Mouse (Mus musculus) megakaryocyte-erythroid progenitor cell, adult 5 weeks (primary cell): ENCODE measurements around the gene Coro7. TPM values are rescaled to one million over a fixed set of nuclear protein-coding genes. Genes with fewer than 3 reads are reported as not detected.

ENCODE experiments used
- polyA plus RNA-seq: library from polyadenylated mRNA; stranded (reverse); fragments of >175 nt; gene quantifications from 2 replicates; pipeline ENCODE4 v1.2.3, GENCODE M21; 2012

The Coro7 gene
- polyA plus RNA-seq, result 391 and 400 TPM in 2 replicates

DNA sequence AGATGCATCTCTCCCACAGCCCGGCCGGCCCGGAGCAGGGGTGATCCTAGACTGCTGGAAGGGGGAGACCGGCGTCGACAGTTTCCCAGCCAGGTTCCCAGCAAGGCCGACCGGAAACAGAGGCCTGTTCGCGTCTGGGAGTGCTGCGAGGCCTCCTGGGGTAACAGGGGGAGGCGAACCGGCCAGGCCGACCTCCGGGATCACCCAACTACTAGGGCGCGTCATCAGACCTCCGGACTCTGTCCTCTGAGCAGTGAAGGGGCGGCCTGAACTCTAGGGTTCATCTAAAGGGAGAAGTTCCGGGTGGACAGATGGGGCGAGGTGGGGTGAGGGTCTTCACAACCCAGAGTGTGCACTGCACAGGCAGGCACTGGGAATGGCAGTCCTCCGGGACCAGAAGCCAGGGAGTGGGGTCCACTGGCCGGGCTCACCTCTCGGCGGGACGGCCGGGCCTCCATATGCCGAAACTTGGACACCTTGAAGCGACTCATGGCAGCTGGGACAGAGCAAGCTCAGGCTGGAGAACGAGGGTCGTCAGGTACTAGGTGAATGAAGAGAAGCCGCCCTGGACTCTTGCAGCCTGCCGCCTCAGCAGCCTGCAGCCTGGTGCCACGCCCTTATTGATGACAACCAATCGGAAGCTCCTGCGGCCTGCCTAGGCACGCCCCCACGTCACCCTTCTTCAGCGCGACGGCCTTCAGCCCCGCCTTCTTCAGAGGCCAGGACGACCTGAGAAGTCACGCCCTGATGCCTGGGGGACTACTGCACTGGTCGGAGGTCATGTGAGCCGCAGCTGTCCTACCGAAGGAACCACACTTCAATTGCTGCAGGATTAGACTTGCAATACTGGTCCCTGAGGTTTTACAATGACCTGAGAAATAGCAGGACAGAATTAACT lies at the start of gene Coro7:
Gene Coro7, minus strand, starts transcription at position 657 of the 898 bp plus-strand sequence.

DNA sequence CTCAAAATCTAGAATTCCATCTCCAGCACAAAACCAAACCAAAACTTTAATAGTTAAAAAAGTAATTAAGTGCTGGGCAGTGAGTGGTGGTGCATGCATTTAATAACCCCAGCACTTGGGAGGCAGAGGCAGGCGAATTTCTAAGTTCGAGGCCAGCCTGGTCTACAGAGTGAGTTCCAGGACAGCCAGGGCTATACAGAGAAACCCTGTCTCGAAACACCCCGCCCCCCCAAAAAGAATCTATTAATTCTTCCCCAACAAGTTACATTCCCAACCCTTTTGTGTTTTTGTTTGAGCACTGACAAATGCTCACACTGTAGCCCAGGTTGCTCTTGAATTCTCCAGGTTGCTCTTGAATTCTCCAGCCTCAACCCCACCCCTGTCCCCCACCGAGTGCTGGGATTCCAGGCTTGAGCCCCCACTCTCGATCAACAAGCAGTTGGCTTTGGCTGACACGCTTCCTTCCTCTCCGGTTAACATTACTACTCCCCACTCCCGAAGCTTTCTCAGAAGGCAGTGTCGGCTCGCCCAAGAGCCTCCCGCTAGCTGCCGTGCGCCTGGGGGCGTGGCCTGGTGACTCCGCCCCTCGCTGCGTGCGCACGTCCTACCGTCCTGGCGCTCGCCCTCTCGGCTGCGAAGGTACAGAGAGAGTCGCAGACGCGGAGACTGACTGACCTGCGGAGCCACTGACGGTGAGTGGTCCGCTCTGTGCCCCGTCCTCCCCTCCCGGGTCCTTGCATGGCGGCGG lies 46.4 kb upstream of the Coro7 start, which contains the start of gene Hmox2:
Gene Hmox2, plus strand, starts transcription at position 582 of the 748 bp plus-strand sequence.

DNA sequence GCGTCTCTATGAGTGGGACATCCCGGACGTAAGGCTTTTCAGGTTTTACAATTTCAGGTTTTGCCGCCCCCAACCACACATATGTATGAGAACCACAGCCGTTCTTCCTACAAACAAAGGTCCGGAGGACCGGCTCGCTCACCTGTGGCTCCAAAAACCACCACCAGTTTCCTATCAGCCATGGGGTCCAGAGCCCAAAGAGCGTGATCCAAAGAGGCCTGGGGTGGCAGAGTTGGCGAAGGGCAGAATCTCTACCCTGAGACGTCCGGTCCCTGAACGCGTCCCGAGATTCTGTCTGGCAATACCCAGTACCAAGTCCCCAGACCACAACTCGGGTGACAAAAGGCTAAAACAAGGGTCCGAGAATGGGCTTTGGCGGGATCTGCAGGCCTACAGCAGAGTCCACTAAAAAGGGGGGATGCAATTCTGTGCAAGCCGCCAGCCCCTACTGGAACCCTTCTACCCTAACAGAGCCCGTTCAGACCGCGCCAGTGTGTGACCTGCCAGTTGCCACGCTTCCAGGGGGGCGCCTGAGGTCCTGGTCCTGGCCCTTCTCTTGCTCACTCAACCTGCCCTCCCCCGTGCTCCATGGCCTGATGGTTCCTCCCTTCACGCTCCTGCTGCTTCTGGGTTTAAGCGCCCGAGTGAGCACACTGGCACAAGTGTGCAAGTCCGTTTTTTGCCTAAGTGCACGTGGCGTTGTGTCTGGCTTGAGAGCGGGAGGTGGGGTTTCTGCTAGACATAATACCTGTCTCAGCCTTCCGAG lies 39.4 kb upstream of the Coro7 start, which contains the start of gene Nmral1:
Gene Nmral1, minus strand, starts transcription at position 604 of the 766 bp plus-strand sequence.

DNA sequence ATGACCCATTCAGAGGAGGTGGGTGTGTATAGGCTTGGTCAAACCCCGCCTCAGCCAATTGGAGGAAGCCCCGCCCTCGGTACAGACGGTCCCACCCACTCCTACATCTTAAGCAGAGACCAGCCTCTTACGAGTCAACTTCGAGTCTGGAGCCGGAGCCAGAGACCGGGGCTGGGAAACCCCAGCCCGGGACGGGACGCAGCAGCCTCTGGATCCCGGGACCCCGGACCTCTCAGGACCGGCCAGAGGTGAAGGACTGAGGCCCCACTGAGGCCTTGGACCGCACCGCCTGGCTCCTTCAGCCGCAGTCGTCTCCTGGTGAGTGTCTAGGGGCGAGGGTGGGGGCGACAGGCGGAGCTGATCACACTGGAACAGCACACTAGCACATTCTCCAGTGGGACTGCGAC lies 39.7 kb downstream of the Coro7 start, which contains the start of the genes Vasn and Dnaja3:
Gene Vasn, plus strand, starts transcription at position 111 of the 407 bp plus-strand sequence.
Gene Dnaja3, plus strand, starts transcription at position 159 of the 407 bp plus-strand sequence.

DNA sequence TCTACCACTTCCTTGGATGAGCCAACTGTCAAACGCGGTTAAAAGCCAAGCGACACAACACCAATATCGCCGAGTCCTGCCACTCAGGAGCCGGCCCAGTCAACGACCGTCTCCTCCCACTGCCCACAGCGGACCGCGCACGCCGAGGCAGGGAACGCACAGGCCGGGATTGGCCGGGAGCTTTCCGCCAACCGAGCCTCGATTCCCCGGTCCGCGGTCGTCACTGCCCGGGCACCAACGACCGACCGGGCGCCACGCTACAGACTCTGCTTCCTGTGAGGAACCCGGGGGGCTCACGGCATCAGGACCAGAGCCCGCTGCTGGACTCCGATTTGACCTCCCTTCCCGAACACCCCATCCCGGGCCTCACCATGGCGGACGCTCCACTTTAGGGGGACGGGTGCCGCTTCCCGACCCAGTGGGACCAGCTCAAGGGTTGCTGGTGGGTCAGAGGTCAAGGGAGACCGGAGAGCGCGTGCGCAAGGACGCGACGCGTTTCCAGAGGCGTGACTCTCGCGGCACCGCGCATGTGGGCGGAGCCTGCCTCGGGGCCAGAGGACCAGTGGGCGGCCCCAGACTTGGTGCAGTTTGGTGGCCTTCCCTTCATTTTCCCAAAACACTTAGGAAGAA lies 55.0 kb downstream of the Coro7 start, which contains the start of gene Pam16:
Gene Pam16, minus strand, starts transcription at position 508 of the 630 bp plus-strand sequence.

DNA sequence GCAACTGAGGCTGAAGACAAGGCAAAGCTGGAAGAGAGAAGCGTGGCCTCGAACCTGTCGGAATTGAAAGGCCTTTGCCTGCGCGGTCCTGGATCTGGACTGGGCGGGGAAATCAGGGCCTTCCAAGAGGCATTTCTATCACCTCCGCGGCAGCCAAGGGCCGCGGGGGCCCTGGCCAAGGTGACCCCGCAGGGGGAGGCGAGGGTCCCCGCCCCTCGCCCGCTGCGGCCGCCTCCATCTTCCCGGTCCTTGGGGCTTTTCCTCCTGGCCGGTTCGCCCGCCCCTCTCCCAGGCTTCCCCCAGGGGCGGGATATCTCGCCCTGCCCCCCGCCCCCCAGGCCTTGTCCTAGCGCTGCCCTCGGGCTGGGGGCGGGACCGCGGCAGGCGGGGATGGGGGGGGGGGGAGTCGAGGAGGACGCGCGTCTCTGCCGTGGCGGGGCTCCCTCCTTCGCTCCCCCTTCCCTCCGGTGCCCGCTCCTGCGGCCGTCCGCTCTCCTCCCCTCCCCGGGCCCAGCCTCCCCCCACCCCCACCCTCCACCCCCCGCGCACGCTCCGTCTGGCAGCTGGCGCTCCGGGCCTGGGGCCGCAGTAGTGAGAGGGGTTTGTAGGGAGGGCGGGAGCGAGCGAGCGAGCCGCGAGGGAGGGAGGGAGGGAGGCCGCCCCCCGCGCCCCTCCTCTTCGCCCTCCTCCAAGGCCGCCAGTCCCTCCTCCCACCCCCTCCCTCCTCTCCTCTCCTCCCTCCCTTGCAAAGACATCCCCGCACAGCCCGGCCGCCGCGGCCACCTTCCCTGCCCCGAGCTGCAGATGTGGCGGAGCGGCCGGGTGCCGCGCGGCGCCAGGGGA lies 85.4 kb downstream of the Coro7 start, which contains the start of gene Glis2:
Gene Glis2, plus strand, starts transcription at position 743 of the 843 bp plus-strand sequence.

Other genes with a start within 250 kb of the Coro7 start
- 2.9 and 3.6 TPM in 2 replicates for gene Srl, start 138.0 kb downstream of the Coro7 start, polyA plus RNA-seq
- 82.7 and 93.5 TPM in 2 replicates for gene Tfap4, start 119.9 kb downstream of the Coro7 start, polyA plus RNA-seq
- gene Glis2, start 85.1 kb downstream of the Coro7 start, polyA plus RNA-seq, result 3.8 and 5.1 TPM in 2 replicates
- 31.1 and 37.2 TPM in 2 replicates for gene Pam16, start 54.8 kb downstream of the Coro7 start, polyA plus RNA-seq
- 5.5 and 6.5 TPM in 2 replicates for gene Vasn, start 39.8 kb downstream of the Coro7 start, polyA plus RNA-seq
- gene Dnaja3, start 39.8 kb downstream of the Coro7 start, polyA plus RNA-seq, result 14.1 and 16.5 TPM in 2 replicates
- 15.7 and 20.6 TPM in 2 replicates for gene Nmral1, start 39.6 kb upstream of the Coro7 start, polyA plus RNA-seq
- gene Hmox2, start 46.6 kb upstream of the Coro7 start, polyA plus RNA-seq, result 13.0 and 14.7 TPM in 2 replicates
- 37.4 and 39.7 TPM in 2 replicates for gene Cdip1, start 110.5 kb upstream of the Coro7 start, polyA plus RNA-seq
- not detected in 2 replicates for gene 4930562C15Rik, start 155.6 kb upstream of the Coro7 start, polyA plus RNA-seq
- 306 and 321 TPM in 2 replicates for gene Ubald1, start 200.5 kb upstream of the Coro7 start, polyA plus RNA-seq
- gene Mgrn1, start 206.5 kb upstream of the Coro7 start, polyA plus RNA-seq, result 26.9 and 28.9 TPM in 2 replicates